Mouse (Mus musculus): ENCODE measurements around the gene Gart. TPM values are rescaled to one million over a fixed set of nuclear protein-coding genes. Genes with fewer than 3 reads are reported as not detected.

Gene Gart
- total RNA-seq, 2 experiments from 2014 or later, result 49.2 to 56.0 TPM

DNA sequence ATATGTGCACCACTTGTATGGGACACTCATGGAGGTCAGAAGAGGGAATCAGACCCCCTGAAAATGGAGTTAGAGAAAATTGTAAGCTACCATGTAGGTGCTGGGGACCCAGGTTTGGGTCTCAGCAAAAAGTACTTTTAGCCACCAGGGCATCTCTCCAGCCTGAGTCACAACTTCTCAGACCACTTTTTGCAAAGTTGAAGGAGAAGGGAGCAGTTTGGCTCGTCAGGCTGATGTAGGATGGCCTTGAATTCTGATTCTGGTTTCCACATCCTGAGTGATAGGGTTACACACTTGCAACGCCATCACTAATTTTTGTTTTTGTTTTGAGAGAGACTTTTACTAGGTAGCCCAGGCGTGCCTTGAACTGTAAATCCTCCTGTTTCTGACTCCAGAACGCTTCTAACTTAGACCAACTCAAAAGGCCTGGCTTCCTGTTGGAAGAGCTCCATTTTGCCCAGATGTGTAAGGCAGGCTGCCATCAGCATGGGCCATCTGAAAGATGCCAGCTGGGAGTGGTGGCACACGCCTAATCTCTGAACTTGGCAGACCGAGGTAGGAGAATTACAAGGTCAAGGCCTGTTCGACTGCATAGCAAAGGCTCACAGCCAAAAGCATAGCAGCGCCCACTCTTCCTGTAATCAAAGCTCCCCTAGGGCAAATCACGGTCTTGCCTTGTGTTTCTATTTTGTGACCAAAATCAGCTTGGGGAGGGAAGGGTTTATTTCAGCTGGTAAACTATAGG is 37.1 kb downstream of the Gart start:
- DNase-seq, result peak; percentile 24

DNA sequence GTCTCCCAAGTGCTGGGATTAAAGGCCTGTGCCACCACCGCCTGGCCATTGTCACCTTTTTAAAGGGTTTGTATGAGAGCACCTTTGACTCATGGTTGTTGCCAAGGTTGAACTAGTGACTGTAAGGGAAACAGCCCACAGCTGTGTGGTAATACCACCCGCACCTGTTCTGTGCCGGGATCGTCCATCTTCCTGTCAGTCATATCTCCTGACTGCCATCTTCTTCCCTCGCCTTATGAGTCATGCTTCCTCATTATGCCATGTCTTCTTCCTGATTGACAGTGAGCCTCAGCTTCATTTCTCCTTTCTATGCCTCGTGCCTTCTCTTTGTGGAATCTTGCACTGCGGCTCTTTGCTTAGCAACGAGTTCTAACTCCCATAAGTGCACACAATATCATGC is 39.8 kb downstream of the Gart start:
- no peak for DNase-seq

DNA sequence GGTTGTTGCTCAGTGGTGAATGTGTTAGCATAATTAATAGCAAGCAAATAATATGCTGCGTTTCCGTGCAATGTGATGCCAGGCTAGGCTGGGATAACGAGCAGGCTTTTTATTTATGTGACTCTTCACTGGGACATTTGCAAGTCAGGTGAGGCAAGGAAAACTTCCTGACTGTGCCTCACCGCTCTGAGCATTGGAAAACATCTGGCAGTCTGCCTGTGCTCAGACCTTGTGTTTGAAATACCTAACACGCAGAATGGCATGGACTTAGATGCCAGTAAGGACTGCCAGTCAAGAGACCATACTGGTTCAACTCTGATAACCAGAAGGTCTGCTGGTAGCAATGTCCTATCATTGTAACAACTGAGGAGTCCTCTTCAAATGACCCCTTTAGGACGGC is 41.6 kb downstream of the Gart start:
- DNase-seq, result no peak

DNA sequence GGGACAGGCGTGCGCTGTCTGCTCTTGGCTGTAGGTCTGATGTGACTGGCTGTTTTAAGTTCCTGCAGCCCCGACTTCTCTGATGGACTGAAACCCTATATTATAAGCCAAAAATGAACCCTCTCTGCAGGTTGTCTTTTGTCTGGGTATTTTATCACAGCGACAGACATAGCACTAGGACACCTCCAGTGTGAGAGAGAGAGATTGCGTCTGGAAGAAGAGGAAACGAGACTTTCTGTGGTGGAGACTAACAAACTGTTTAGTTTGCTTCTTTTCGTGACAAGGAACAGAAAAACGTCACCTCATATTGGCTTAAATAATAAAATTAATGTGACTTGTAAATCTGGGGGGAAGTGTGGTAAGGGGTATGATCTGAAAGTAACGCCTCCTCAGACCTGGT is 45.1 kb downstream of the Gart start:
- no peak for DNase-seq

DNA sequence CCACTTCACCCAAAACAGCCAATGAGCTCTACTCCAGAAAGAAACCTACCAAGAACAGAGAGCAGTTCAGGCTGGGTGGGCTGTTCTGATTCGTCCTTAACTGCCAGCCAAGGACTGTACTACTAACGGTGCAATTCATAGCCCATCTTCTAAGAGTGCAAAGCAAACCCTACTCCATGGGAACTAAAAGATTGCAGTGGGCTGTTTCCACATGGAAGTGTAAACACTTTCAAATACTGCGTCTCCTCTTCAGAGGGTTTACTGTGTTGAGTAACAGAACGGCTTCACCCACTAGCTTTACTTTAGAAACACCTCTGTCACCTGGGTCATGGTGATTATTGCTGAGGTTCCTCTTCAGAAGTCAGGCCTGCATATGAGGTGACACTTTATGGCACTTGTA is 45.7 kb downstream of the Gart start:
- no peak for DNase-seq

DNA sequence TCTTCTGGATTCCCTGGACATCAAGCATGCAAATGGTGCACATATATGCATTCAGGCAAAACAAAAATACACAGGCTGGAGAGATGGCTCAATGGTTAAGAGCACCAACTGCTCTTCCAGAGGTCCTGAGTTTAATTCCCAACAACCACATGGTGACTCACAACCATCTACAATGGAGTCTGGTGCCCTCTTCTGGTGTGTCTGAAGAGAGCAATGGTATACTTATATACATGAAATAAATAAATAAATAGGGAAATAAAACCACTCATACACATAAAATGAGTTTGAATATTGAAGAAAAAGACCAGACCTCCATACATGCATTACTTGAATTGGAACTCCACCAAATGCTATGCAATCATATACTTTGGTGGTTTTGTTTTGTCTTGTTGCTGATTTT is 47.5 kb downstream of the Gart start:
- no peak for DNase-seq

DNA sequence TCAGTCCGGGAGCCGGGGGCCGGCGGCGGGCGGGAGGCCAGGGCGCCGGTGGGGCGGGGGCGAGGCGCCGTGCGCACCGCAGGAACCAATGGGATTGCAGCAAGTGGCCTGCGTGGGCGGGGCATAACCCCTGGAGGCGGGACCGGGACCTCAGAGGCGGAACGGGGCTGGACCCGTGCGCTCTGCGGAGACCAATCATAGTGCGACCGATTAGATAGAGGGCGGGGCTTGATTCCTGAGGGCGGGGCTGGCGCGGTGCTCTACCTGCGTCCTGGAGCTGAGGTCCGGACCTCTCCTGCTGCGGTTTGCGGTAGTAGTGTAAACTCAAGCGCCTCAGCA is 49.1 kb downstream of the Gart start, which contains the start of gene Tmem50b:
Gene Tmem50b (minus strand): TSS at position 129 of the 339 bp plus-strand sequence.
- peak; percentile 99 for DNase-seq

DNA sequence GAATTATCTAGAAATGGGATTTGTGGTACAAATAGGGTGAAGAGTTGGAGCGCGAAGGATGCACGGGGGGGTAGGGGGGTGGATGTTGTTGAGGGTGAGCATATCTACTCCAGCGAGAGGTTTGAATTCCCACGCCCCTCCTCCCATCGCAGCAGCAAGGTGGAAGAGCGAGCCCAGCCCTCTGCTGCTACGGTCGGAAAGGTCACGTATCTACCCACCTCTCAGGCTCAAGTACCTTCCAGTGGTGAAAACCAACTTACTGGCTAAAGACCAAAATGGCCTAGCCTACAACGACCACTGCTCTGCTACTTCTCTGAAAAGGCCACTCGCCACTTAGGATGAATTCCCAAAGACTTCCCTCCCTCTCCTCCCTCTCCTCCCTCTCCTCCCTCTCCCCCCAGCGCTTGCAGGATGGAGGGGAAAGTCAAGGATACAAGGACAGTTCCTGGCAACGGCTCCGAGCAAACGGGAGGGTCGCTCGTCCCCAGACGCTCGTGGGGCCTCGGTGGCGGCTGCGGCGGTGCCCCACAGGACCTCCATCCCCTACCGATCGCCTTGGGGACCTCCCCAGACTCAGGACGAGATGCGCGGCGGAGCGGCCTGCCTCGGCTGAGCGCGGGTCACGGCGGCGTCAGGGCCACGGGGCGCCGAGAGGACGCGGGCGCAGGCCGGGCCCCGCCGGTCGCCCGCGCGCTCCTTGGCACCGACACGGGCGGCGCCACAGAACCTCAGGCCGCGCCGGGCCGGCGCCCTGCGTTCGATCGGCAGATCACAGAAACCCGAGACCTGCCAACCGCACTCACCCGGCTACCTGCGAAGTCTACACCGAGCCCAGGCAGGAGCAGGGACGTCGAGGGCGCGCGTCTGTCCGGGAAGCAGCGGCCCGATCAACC is 49.7 kb downstream of the Gart start:
- peak; percentile 19 for DNase-seq

DNA sequence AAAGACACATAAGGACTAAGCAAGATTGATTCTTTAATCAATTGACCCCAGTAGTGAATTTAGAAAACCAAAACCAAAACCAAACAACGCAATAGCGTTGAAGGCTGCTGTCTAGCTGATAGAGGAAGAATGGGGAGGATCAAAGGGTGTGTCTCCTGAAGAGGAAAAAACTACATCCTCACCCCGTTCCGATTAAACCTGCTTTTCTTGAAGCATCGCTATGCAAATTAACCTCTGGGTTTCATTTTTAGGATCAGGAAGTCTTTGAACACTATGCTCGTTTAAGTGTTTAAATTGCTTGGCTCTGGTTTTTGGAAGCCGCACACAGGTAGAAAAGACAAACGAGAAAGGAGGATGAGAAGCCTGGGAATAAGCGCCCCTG is 50.4 kb downstream of the Gart start:
- DNase-seq, result no peak

DNA sequence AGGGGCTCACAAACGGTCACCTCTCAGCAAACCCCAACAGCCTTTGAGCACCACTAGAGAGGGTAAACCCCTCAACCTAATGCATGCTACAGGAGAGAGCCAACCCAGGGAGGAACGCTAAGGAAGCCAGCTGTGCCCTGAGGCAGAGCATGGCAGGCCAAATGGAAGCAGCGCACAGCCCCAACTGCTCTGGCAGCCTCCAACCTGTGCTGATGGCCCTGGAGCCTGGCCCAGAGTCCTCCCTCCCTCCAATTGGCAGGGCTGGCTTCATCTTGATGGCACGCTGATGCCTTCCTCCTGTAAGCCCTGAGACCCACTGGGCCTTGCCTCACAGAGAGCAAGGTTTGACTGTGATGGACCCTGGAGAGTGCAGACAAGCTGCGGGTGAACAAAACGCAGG is 51.7 kb downstream of the Gart start:
- peak; percentile 69 for DNase-seq

DNA sequence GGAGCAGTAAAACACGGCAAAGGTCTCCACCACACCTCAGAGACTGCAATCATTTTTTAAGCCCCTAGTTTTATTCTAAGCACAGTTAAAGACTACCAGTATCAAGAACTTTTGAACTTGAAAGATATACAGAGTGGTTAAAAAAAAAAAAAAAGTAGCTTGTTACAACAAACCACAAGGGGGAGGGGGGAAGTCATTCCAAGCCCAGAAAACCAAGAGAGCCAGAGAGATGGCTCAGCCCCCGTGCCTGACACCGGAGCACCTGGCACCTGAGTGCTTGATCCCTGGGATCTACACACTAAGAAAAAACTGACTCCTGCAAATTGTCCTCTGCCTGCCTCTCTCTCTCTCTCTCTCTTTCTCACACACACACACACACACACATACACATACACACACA is 53.5 kb downstream of the Gart start:
- DNase-seq, result no peak

DNA sequence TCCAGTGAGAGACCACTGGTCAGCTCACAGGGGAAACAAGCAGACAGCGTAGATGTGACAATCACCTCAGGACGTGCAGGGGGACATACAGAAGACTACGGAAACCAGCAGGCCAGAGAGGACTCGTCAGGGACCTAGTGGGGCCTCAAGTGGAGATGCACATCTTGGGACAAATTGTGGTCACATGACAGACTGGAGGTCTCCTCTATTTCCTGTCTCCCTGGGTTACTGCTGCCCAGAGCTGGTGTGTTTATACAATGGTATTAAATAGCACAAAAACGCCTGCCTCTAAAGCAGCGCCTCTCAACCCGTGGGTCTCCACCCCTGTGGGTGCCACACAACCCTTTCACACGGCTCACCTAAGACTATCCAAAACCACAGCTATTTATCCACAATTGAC is 54.6 kb downstream of the Gart start:
- no peak for DNase-seq

DNA sequence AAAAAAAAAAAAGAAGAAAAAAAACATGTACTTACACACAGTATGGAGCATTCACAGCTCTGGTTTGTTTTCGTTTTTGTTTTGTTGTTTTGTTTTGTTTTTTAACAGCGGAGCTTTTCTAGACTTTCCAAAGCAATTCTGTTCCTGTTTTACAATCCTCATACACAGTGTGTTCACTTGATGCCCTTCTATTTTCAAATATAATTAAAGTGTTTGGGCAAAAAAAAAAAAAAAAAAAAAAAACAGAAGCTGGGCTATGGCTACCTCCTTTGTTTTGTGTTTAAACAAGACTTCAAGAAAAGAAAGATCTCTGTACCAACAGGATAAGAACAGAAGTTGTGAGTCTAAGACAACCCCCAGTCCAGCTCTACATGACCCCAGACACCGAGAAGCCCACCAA is 58.0 kb downstream of the Gart start:
- no peak for DNase-seq

DNA sequence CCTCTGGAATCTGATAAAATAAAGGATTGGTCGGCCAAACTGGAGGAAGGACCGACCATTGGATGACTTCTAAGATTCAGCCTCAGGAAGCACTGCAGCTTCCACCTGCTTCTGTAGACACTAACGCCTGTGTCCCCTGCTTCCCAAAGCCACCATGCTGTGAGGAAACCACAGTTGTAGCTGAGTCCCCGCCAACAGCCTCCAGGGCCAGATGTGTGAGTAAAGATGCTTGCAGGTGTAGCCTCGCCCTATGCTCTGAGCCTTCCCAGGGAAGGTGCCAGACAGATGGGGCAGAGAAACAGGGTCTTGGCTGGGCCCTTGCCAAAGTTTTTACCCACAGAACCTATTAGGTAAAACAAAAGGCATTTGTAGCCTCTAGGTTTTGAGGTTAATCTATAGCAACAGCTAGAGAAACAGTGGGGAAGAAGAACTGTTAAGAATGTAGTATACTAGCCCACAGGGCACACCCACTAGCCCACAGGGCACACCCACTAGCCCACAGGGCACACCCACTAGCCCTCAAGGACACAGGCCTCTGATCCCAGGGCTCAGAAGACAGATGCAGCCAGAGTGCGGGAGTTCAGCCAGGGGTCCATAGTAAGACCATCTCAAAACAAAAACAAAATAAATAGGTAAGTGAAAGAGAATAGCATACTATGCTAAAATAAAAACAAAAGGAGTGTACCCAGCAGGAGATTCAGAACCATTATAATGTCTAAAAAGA is 58.9 kb downstream of the Gart start:
- no peak for DNase-seq

DNA sequence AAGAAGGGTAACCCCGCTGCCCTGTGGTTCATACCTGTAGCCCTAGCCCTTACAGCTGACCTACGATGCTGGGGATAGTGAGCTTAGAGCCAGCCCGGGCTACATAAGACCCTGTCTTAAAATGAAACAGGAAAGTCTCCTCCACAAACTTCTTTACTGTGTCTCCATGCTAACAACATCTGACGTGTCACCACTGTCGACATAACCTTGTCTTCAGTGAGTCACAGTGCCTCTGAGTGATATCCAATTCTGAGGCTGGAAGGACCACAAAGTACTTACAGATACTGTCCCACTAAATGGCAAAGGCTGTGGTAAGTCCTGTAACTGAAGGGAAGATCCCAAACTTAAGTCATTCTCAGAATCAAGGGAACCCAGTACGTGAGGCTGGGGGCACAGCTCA is 60.5 kb downstream of the Gart start:
- no peak for DNase-seq

DNA sequence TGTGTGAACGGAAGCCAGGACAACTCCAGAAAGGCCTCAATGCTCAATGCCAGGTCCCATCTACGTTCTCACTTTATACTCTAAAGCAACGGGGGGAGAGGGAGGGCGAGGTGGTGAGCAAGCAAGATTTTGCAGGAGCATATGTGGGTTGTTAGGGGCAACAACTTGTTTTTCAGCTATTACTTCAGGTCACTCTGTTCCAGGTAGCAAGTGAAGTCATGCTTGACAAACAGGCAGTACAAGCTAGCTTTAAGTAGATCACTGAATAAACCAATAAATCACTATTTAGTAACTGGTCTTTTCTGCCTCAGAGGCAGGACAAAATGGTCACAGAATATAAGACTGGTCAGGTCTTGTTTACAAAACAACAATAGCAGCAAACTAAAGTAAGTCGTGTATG is 61.1 kb downstream of the Gart start:
- no peak for DNase-seq

DNA sequence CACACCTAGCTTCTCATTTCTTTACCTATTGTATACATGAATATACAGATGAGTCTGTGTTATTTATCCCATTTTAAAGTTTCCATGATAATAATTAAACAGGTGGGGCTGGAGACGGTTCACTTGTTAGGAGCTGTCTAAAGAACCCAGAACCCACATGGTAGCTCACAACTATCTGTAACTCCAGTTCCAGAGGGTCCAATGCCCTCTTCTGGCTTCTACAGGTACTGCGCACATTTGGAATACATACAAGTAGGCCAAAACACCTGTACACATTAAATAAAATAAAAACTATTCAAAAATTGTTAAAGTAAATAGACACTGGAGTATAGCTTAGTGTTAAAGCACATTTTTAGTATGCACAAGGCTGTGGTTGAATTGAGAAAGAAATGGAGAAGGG is 64.4 kb downstream of the Gart start:
- no peak for DNase-seq

DNA sequence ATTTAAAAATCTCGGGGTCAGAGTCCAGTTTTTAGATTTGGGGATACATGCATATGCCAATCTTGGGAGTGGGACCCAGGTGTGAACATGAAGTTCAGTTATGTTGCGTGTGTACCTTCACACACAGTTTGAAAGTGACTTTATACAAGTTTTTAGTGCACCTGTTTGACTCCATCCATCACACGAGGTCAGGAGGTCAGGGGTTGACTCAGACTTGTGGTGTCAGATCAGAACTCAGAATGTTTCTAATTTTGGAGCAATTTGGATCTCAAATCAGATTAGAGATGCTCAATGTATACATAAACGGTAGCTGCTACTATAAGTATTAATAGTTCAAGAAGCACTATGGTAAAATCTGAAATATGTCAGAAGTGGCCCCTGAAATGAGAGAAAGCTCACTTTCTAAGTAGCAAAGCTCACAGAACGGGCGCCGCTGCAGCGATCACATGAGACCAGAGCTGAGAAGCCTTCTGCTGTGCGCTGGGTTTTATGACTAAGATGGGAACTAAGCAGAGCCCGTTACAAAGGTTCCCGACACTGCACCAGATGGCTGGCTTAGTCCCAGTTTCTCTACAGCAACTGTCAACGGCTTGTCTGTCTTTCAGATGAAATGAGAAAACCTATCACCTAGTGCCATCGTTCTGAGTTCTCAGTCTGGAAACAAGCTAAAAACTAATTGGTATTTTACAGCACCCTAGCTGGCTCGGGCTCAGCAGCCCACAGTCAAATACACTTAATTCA is 67.6 kb downstream of the Gart start:
- DNase-seq, result no peak

DNA sequence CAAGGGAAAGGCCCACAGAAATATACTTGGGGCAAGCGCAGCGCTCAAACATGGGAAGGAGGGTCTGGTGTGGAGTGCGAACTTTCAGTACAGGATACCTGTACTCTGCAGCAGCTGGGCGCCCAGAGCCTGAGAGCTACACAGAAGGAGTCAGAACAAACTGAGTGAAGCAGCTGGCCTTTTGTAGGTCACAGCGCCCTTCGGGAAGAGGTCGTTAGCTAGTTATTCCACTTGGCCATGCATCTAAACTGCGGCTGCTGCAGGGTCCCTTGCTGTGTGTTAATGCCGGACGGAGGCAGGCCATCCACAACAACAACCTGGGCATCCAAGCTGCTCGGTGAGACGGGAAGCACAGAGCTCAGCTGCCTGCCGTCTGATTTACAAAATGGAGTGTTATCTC is 71.6 kb downstream of the Gart start:
- no peak for DNase-seq

Measured in gastrocnemius, postnatal 25 days (tissue).